Mouse (Mus musculus): ENCODE data around the gene Nrbf2. TPM values are rescaled to one million over a fixed set of nuclear protein-coding genes. Genes with fewer than 3 reads are reported as not detected.

The Nrbf2 gene
- polyA plus RNA-seq, 1 experiment: 16.8 TPM

DNA sequence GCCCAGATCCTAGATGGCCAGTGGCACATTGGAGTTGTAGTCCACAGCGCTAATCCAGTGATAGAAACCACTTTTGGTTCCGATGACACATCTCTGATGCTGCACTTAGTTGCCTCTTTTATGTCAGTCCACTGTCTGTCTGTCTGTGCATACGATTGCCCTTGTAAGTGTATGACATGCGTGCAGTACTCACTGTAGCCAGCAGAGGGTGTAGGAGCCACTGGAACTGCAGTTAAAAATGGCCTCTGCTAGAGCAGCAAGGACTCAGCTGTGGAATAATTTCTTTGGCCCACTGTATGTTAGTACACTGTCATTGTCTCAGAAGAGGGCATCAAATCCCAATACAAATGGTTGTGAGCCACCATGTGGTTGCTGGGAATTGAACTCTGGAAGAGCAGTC lies 38.0 kb downstream of the Nrbf2 start:
- TF ChIP-seq TCF12 (IDR thresholded peaks at IDR 0.05; ENCODE audit: insufficient read depth, poor library complexity, severe bottlenecking): no peak
- TF ChIP-seq MAX (IDR thresholded peaks at IDR 0.05; ENCODE audit: low read depth): no peak
- TF ChIP-seq POLR2A (IDR thresholded peaks at IDR 0.05; ENCODE audit: insufficient read length, low read depth): no peak
- TF ChIP-seq CEBPB (IDR thresholded peaks at IDR 0.05; ENCODE audit: insufficient read depth, poor library complexity, severe bottlenecking): no peak
- TF ChIP-seq SRF (IDR thresholded peaks at IDR 0.05; ENCODE audit: control insufficient read depth, insufficient read length, low read depth): no peak
- TF ChIP-seq REST (IDR thresholded peaks at IDR 0.05; ENCODE audit: insufficient read depth, insufficient read length): no peak
- no peak for TF ChIP-seq TCF3 (IDR thresholded peaks at IDR 0.05; ENCODE audit: insufficient read length, low read depth)
- TF ChIP-seq MYOG (IDR thresholded peaks at IDR 0.05; ENCODE audit: control insufficient read depth in 1 of 3, insufficient read depth in 1 of 3, insufficient read length in 2 of 3, low read depth in 2 of 3): no peak
- H3ac ChIP-seq (ENCODE audit: control insufficient read depth, insufficient read length): no peak overlapping the region
- no peak overlapping the region for H3K4me2 ChIP-seq (ENCODE audit: low read depth)
- peaks cover 73% of the 10 kb centered on the region for H3K36me3 ChIP-seq (ENCODE audit: control insufficient read depth, insufficient read depth)
- peaks cover 5% of the 10 kb centered on the region for H3K79me2 ChIP-seq (ENCODE audit: control insufficient read depth, insufficient read depth)
- H3K27me3 ChIP-seq (ENCODE audit: control insufficient read depth, insufficient read depth, insufficient read length): no peaks in the 10 kb centered on the region
- no peak overlapping the region for H3K4me3 ChIP-seq

DNA sequence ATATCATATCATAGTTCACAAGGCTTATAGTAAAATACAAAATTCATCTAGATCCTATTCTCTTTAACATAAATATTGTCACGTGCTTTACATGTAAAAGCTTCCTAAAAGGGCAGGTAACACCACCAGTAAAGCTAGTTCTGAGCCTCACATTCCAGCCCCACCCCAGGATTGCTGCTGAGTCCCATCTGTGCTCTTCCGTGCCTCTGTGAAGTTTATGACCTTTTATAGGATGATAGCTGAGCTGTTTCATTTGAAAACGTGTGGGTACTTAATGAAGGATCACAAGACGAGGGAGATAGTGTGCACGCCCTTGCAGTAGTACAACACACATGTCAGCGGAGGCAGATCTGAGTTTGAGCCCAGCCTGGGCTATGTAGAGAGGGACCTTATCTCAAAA lies 54.7 kb downstream of the Nrbf2 start:
- Histone ChIP-seq H3K27me3 (ENCODE audit: control insufficient read depth, insufficient read depth, insufficient read length) (no peaks in the 10 kb centered on the region), H3K4me3 (no peak overlapping the region), H3K36me3 (ENCODE audit: control insufficient read depth, insufficient read depth) (peaks cover 80% of the 10 kb centered on the region), H3K4me2 (ENCODE audit: low read depth) (no peak overlapping the region), H3ac (ENCODE audit: control insufficient read depth, insufficient read length) (no peak overlapping the region), H3K79me2 (ENCODE audit: control insufficient read depth, insufficient read depth) (no peaks in the 10 kb centered on the region)
- TF ChIP-seq MYOD1 (IDR thresholded peaks at IDR 0.05; ENCODE audit: control insufficient read depth in 1 of 3, insufficient read length in 2 of 3, low read depth in 2 of 3): no peak
- TF ChIP-seq POLR2AphosphoS2 (IDR thresholded peaks at IDR 0.05; ENCODE audit: insufficient read length, low read depth): no peak

DNA sequence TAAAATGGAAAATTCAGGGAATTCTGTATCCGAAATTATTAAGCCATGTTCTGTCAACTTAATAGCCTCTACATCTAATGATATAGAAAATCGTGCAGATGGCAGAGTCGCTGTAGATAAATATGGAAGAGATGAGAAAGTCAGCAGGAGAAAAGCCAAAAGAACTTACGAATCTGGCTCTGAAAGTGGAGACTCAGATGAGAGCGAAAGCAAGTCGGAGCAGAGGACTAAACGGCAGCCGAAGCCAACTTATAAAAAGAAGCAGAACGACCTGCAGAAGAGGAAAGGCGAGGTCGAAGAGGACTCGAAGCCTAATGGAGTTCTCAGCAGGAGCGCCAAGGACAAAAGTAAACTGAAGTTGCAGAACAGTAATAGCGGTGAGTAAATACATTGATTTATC lies 58.6 kb downstream of the Nrbf2 start:
- no peaks in the 10 kb centered on the region for H3K27me3 ChIP-seq (ENCODE audit: control insufficient read depth, insufficient read depth, insufficient read length)
- H3K4me3 ChIP-seq: no peak overlapping the region
- TF ChIP-seq E2F4 (IDR thresholded peaks at IDR 0.05; ENCODE audit: insufficient read depth) (no peak), MAX (IDR thresholded peaks at IDR 0.05; ENCODE audit: low read depth) (no peak), MYOG (IDR thresholded peaks at IDR 0.05; ENCODE audit: control insufficient read depth in 1 of 3, insufficient read depth in 1 of 3, insufficient read length in 2 of 3, low read depth in 2 of 3) (no peak), CEBPB (IDR thresholded peaks at IDR 0.05; ENCODE audit: insufficient read depth, poor library complexity, severe bottlenecking) (no peak), REST (IDR thresholded peaks at IDR 0.05; ENCODE audit: insufficient read depth, insufficient read length) (no peak), TCF3 (IDR thresholded peaks at IDR 0.05; ENCODE audit: insufficient read length, low read depth) (no peak), POLR2A (IDR thresholded peaks at IDR 0.05; ENCODE audit: insufficient read length, low read depth) (no peak), USF1 (IDR thresholded peaks at IDR 0.05; ENCODE audit: low read depth) (no peak), POLR2AphosphoS2 (IDR thresholded peaks at IDR 0.05; ENCODE audit: insufficient read length, low read depth) (no peak), MYOD1 (IDR thresholded peaks at IDR 0.05; ENCODE audit: control insufficient read depth in 1 of 3, insufficient read length in 2 of 3, low read depth in 2 of 3) (no peak), SRF (IDR thresholded peaks at IDR 0.05; ENCODE audit: control insufficient read depth, insufficient read length, low read depth) (no peak), TCF12 (IDR thresholded peaks at IDR 0.05; ENCODE audit: insufficient read depth, poor library complexity, severe bottlenecking) (no peak)
- no peak overlapping the region for H3K4me2 ChIP-seq (ENCODE audit: low read depth)
- H3K79me2 ChIP-seq (ENCODE audit: control insufficient read depth, insufficient read depth): peaks cover 14% of the 10 kb centered on the region
- H3ac ChIP-seq (ENCODE audit: control insufficient read depth, insufficient read length): no peak overlapping the region
- peaks cover 80% of the 10 kb centered on the region for H3K36me3 ChIP-seq (ENCODE audit: control insufficient read depth, insufficient read depth)

DNA sequence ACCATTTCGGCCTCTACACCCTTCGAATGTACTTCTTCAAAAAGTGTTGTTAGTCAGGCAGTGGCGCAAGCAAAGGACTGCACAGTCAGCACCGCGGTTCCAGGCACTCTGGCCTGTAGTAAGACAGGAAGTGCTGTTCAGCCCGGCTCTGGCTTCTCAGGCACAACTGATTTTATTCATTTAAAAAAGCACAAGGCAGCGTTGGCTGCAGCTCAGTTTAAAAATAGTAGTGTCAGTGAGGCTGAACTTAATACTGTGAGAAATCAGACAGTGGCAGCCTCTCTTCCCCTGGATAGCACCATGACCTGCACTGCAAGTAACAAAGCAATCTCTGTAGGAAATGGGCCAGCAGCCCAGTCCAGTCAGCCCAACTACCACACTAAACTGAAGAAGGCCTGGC lies 59.0 kb downstream of the Nrbf2 start:
- Histone ChIP-seq H3K27me3 (ENCODE audit: control insufficient read depth, insufficient read depth, insufficient read length) (no peaks in the 10 kb centered on the region), H3K79me2 (ENCODE audit: control insufficient read depth, insufficient read depth) (peaks cover 19% of the 10 kb centered on the region), H3K4me2 (ENCODE audit: low read depth) (no peak overlapping the region), H3ac (ENCODE audit: control insufficient read depth, insufficient read length) (no peak overlapping the region), H3K4me3 (no peak overlapping the region), H3K36me3 (ENCODE audit: control insufficient read depth, insufficient read depth) (peaks cover 80% of the 10 kb centered on the region)
- TF ChIP-seq REST (IDR thresholded peaks at IDR 0.05; ENCODE audit: insufficient read depth, insufficient read length) (no peak), E2F4 (IDR thresholded peaks at IDR 0.05; ENCODE audit: insufficient read depth) (no peak), CEBPB (IDR thresholded peaks at IDR 0.05; ENCODE audit: insufficient read depth, poor library complexity, severe bottlenecking) (no peak), MAX (IDR thresholded peaks at IDR 0.05; ENCODE audit: low read depth) (no peak), POLR2A (IDR thresholded peaks at IDR 0.05; ENCODE audit: insufficient read length, low read depth) (no peak), MYOG (IDR thresholded peaks at IDR 0.05; ENCODE audit: control insufficient read depth in 1 of 3, insufficient read depth in 1 of 3, insufficient read length in 2 of 3, low read depth in 2 of 3) (no peak), MYOD1 (IDR thresholded peaks at IDR 0.05; ENCODE audit: control insufficient read depth in 1 of 3, insufficient read length in 2 of 3, low read depth in 2 of 3) (no peak), SRF (IDR thresholded peaks at IDR 0.05; ENCODE audit: control insufficient read depth, insufficient read length, low read depth) (no peak)

GRCm38 (mm10) chr10:67225528-67225927 lies 59.6 kb downstream of the Nrbf2 start:
- Histone ChIP-seq H3K79me2 (ENCODE audit: control insufficient read depth, insufficient read depth) (peaks cover 21% of the 10 kb centered on the region), H3K27me3 (ENCODE audit: control insufficient read depth, insufficient read depth, insufficient read length) (no peaks in the 10 kb centered on the region), H3ac (ENCODE audit: control insufficient read depth, insufficient read length) (no peak overlapping the region), H3K4me2 (ENCODE audit: low read depth) (no peak overlapping the region), H3K4me3 (no peak overlapping the region), H3K36me3 (ENCODE audit: control insufficient read depth, insufficient read depth) (peaks cover 81% of the 10 kb centered on the region)
- TF ChIP-seq E2F4 (IDR thresholded peaks at IDR 0.05; ENCODE audit: insufficient read depth) (no peak), TCF12 (IDR thresholded peaks at IDR 0.05; ENCODE audit: insufficient read depth, poor library complexity, severe bottlenecking) (no peak), POLR2AphosphoS2 (IDR thresholded peaks at IDR 0.05; ENCODE audit: insufficient read length, low read depth) (no peak), SRF (IDR thresholded peaks at IDR 0.05; ENCODE audit: control insufficient read depth, insufficient read length, low read depth) (no peak), MAX (IDR thresholded peaks at IDR 0.05; ENCODE audit: low read depth) (no peak), TCF3 (IDR thresholded peaks at IDR 0.05; ENCODE audit: insufficient read length, low read depth) (no peak), REST (IDR thresholded peaks at IDR 0.05; ENCODE audit: insufficient read depth, insufficient read length) (no peak), USF1 (IDR thresholded peaks at IDR 0.05; ENCODE audit: low read depth) (no peak), MYOD1 (IDR thresholded peaks at IDR 0.05; ENCODE audit: control insufficient read depth in 1 of 3, insufficient read length in 2 of 3, low read depth in 2 of 3) (no peak), CEBPB (IDR thresholded peaks at IDR 0.05; ENCODE audit: insufficient read depth, poor library complexity, severe bottlenecking) (no peak), MYOG (IDR thresholded peaks at IDR 0.05; ENCODE audit: control insufficient read depth in 1 of 3, insufficient read depth in 1 of 3, insufficient read length in 2 of 3, low read depth in 2 of 3) (no peak), POLR2A (IDR thresholded peaks at IDR 0.05; ENCODE audit: insufficient read length, low read depth) (no peak)

Measured in myocyte (in vitro differentiated cells).